Mouse (Mus musculus): ENCODE results near the gene Socs7.
A peak's percentile ranks its signal among the peaks of the same experiment; 100 is the strongest.

Gene Socs7

GRCm38 (mm10) chr11:97343619-97344018 is 18.7 kb upstream of the Socs7 start:
- DNase-seq (ENCODE audit: low spot score): peak; percentile 56

DNA sequence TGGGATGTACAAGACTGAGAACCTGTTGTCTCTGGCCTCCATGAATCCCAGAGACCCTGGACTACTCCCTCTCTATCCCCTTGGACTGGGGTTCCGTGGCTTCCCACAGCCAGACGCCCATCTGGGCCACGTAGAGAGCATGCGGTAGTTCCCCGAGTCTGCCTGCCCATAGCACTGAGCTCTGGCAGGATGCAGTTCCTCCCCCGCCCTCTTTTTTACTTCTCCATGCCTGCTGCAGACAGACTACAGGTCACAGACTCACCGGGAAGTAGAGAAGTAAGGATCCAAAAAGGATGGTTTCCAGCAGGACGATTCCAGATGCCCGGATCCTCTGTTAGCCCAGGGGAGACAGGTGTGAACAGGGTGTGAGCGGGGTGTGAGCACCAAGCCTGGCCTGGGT is 16.9 kb upstream of the Socs7 start:
- no peak for DNase-seq (ENCODE audit: low spot score)

DNA sequence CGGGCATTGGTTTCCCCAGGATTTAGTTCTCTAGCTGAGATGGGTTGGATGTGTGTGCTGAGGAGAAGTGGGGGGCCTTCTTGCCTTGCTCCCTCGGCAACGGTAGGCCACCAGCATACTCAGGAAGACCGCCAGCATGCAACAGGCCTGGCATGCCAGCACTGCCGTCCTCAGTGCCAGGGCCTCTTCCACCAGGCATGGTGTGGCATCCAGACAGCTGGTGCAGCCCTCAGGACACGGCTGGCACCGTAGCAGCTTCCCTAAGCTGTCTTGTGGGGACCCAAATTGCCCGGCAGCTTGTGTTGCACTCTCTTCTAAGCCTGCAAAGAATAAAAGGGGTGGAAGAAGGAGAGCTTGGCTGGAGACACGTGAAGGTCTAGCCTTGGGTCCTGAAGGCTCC is 16.0 kb upstream of the Socs7 start:
- no peak for DNase-seq (ENCODE audit: low spot score)

DNA sequence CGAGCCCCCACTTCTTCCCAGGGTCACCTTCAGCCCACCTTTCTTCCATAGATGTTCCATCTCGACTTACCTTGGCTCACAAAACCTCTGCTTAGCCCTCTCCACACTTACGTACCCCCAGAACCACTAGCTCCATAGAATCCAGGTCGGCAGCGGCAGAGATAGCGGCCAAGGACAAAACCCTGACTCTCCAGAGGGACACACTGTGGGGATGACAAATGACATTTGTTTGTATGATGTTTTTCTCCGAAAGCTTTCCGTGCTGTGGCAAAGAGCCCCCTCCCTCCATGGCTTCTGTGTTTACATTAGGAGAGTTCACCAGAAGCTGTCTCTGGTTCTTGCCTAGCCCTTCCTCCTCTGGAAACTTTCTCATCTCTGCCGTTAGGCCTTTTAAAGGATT is 15.1 kb upstream of the Socs7 start:
- DNase-seq (ENCODE audit: low spot score): no peak

- peak; percentile 83 for DNase-seq (ENCODE audit: low spot score)
These were observed 12.3 kb upstream of the Socs7 start for GRCm38 (mm10) chr11:97350035-97350434.

GRCm38 (mm10) chr11:97352027-97352684 is 10.2 kb upstream of the Socs7 start, which contains the start of gene Gpr179:
TSS of gene Gpr179 (minus strand) at chr11:97352077.
- DNase-seq (ENCODE audit: low spot score): peak; percentile 46

GRCm38 (mm10) chr11:97352935-97353597 is 9.3 kb upstream of the Socs7 start:
- no peak for DNase-seq (ENCODE audit: low spot score)

GRCm38 (mm10) chr11:97354646-97355045 is 7.7 kb upstream of the Socs7 start:
- DNase-seq (ENCODE audit: low spot score): no peak

DNA sequence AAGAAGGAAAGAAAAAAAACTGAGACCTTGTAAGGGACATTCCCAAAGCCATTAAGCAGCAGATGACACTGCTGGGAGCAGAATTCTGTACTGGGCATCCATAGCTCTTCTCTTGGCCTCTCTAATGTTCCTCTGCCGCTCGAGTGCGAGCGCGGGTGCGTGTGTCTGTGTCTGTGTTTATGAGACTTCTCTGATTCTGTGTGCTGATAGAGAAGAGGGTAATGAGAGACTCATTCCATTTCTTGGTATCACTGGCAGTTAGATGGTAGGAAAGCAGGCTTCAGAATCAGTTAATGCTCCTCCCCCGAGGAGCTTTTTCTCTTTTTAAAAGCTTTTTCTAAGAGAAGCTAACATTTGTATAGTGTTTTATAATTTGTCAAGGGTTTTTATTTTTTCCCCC is 7.1 kb upstream of the Socs7 start:
- no peak for DNase-seq (ENCODE audit: low spot score)

DNA sequence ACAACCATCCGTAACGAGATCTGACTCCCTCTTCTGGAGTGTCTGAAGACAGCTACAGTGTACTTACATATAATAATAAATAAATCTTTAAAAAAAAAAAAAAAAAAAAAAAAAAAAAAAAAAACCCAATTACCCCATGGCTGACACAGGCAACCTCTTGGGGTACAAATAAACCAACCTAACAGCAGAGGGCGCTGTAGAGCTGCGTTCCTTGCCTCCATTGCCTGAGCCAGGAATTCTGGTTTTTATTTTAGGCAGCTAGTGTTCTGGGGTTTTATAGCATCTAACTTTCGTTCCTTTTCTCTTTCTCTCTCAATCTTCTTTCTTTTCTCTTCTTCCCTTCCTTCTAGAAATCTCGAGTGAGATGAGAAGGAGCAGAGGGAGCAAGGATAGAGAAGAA is 4.7 kb upstream of the Socs7 start:
- peak; percentile 92 for DNase-seq (ENCODE audit: low spot score)

DNA sequence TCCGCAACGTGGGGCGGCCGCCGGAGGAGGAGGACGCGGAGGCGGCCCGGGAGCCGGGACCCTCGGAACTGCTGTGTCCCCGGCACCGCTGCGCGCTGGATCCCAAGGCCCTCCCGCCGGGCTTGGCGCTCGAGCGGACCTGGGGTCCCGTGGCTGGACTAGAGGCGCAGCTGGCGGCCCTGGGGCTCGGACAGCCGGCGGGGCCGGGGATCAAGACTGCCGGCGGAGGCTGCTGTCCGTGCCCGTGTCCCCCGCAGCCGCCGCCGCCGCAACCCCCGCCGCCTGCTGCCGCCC is 245 bp downstream of the Socs7 start:
- no peak for DNase-seq (ENCODE audit: low spot score)

DNA sequence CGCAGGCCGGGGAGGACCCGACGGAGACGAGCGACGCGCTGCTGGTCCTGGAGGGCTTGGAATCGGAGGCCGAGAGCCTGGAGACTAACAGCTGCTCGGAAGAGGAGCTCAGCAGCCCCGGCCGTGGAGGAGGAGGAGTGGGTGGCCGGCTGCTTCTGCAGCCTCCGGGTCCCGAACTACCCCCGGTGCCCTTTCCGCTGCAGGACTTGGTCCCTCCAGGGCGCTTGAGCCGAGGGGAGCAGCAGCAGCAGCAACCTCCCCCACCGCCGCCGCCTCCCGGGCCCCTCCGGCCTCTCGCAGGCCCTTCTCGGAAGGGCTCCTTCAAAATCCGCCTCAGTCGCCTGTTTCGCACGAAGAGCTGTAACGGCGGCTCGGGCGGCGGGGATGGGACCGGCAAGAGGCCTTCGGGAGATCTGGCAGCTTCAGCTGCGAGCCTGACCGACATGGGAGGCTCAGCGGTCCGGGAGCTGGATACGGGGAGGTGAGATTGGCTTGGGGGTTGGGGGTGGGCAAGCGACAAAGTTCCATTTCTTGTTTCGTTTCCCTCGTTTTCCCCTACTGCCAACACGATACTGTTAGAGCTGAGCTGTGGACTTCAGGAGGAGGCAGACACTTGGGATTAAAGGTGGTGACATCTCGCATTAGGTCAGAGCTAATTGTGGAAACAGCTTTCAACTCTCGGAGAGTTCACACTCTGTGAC is 742 bp downstream of the Socs7 start:
- peak; percentile 58 for DNase-seq (ENCODE audit: low spot score)

- peak; percentile 38 for DNase-seq (ENCODE audit: low spot score)
These were observed 1.3 kb downstream of the Socs7 start for GRCm38 (mm10) chr11:97363644-97363995.

GRCm38 (mm10) chr11:97365556-97365955 is 3.2 kb downstream of the Socs7 start:
- DNase-seq (ENCODE audit: low spot score): no peak

GRCm38 (mm10) chr11:97368501-97368900 is 6.2 kb downstream of the Socs7 start:
- no peak for DNase-seq (ENCODE audit: low spot score)

DNA sequence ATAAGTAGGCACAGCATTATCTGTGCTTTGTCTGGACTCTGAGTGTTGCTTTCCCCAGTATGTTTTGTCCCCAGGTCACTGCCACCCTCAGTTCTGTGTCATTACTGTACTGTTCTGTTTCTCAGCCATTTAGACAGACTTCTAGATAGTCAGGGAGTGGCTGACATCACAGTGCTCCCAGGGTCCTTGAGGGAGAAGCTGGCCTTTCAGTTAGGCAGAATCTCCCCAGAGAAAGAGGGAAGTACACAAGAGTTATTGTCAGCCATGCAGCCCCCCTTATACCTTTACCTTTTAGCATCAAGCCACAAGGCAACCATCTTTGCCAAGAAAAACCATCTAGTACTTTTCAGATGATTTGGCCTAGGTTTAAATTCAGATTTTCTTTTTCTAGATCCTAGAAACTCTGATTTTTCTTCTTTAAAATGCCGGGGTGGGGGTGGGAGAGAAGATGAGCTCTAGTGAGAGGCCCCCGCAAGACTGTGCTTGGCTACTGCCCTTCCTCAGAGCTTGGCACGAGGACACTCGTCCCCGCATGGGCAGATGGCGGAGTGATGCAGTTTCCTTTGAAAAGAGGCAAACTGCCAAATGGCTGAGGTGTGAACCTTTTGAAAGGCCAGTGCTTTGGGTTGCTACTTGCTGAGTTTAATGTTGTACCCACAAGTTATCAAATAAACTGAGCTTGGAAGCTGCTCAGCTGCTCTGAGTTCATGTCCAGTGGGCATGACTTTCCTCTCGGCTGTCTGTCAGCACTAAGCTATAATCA is 8.2 kb downstream of the Socs7 start:
- DNase-seq (ENCODE audit: low spot score): no peak

DNA sequence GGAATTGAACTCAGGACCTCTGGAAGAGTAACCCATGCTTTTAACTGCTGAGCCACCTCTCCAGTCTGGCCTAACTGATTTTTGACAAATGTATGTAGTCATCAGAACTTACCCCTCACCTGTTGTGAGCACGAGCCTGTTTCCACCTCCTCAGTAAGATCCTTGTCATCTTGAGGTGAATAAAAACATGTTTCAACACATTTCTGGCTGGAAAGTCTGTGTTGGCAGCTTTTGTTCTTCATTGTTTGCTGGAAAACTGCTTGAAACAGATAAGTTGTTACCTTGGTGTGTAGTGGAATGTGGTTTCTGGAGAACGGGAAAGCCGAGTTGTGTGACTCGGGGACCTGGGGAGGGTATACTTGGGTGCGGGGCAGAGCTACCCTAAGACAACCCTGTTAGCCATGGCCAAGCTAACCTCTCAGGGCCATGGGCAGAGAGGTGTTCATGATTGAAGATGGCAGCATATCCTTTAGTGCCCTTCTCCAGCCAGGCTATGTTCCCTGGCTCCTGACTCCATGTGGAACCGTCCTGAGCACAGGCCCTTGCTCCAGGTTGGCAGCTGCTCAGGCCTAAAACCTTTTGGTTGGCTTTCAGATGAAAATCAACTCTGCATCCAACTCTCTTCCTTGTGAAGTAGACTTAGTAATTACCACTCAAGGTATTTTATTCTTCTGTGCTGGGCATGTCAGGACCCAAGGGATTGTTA is 10.0 kb downstream of the Socs7 start:
- no peak for DNase-seq (ENCODE audit: low spot score)

DNA sequence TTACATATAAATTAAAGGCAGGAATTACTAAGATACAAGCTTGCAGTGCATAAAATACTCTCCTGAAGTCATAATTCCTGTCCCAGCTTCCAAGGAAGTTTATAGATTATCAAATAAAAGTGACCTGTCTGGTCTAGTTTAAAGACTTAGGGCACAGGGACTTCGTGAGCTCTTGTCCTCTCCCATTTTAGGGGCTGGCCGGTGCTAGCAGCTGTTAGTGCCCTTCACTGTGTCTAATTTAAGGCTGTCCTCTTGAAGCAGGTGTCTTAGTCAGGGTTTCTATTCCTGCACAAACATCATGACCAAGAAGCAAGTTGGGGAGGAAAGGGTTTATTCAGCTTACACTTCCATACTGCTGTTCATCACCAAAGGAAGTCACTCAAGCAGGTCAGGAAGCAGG is 11.1 kb downstream of the Socs7 start:
- no peak for DNase-seq (ENCODE audit: low spot score)

DNA sequence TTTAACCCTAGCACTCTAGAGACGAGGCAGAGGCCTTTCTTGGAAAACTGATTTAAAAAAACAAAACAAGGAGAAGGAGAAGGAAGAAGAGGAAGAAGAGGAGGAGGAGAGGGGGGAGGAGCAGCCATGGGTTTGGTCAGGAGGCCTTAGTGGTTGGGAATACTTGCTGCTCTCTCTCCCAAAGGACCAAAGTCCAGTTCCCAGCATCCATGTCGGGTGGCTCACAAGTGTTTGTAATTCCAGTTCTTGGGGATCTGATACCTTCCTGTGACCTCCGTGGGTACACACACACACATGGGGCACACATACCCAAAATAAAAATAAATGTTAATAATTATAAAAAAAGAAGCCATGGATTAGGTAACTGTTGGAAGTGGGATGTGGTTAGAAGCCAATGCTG is 17.7 kb downstream of the Socs7 start:
- DNase-seq (ENCODE audit: low spot score): no peak

DNA sequence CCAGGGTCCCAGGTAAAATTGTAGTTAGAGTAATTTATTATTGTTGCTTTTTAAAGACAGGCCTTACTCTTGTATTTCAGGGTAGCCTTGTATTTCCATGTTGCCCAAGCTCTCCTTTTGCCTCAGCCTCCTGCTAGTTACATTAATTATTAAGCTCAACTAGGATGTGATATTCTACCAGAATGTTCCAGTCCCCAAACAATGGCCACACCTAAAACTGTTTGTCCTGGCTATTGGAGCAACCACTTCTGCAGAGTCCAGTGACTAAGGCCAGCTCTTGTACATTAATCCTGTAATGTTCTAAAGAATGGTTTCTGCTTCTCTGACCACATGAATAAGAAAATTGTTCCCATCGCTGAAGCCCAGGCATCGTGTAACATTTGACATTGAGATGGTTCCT is 20.7 kb downstream of the Socs7 start:
- DNase-seq (ENCODE audit: low spot score): no peak

GRCm38 (mm10) chr11:97383764-97384163 is 21.4 kb downstream of the Socs7 start:
- DNase-seq (ENCODE audit: low spot score): no peak

- no peak for DNase-seq (ENCODE audit: low spot score)
These were observed 25.5 kb downstream of the Socs7 start for GRCm38 (mm10) chr11:97387811-97388210.
